Mouse (Mus musculus): ENCODE measurements at regions not wholly inside any gene's neighbourhood (a gene's known extent, or its start where the extent isn't known, plus 50 kb on each side); places are given as distances from the start of the nearest gene placed in this dataset.

DNA sequence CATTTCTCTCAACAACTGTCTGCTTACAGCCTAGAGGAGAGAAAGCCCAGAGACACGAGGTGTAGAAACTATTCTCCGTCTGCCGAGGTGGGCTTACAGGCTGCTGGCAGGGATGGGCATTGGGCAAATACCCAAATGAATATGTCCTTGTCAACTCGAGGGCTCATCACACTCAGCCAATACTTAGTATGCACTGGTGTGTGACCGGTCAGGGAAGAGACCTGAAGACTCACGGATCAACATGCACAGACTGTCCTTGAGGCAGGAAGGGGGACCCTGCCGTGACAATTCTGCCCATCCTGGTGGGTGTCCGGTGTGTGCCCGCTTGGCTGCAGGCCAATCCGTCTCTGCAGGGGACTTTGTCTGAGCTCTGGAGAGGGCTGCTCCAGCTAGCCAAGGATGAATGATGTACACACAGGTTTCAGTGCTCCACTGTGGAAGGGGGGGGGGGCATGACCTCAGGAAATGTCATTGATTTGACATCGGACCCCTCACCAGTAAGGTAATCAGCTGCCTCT is 168.7 kb downstream of the Vrk1 start:
- TF ChIP-seq ZC3H11A (IDR thresholded peaks at IDR 0.05; ENCODE audit: low read depth, low read length): no peak
- no peak for TF ChIP-seq MAFK (IDR thresholded peaks at IDR 0.05; ENCODE audit: borderline replicate concordance, low read depth, low read length)
- TF ChIP-seq MAZ (IDR thresholded peaks at IDR 0.05; ENCODE audit: low read depth, low read length): no peak
- Histone ChIP-seq H3K36me3 (ENCODE audit: control insufficient read depth in 1 of 2, insufficient read depth in 2 of 2, low read length in 2 of 2) (no peaks in the 10 kb centered on the region), H3K9me3 (replicated peaks; ENCODE audit: insufficient read depth, low read length) (no peaks in the 10 kb centered on the region), H3K79me2 (ENCODE audit: control insufficient read depth, insufficient read depth, low read length, poor library complexity) (no peaks in the 10 kb centered on the region), H3K9ac (ENCODE audit: control insufficient read depth, low read depth, low read length, poor library complexity, severe bottlenecking) (no peak overlapping the region), H3K4me1 (ENCODE audit: control insufficient read depth in 1 of 2, insufficient read depth in 2 of 2, low read length in 2 of 2) (no peaks in the 10 kb centered on the region), H3K27ac (ENCODE audit: control insufficient read depth, low read depth, low read length) (no peak overlapping the region), H3K27me3 (ENCODE audit: control insufficient read depth in 1 of 2, insufficient read depth in 2 of 2, low read length in 2 of 2) (no peaks in the 10 kb centered on the region), H3K4me3 (ENCODE audit: control insufficient read depth in 1 of 2, insufficient read depth in 1 of 2, low read depth in 2 of 2, low read length in 2 of 2) (no peak overlapping the region)
- no peak for DNase-seq (ENCODE audit: low read depth, low spot score)

DNA sequence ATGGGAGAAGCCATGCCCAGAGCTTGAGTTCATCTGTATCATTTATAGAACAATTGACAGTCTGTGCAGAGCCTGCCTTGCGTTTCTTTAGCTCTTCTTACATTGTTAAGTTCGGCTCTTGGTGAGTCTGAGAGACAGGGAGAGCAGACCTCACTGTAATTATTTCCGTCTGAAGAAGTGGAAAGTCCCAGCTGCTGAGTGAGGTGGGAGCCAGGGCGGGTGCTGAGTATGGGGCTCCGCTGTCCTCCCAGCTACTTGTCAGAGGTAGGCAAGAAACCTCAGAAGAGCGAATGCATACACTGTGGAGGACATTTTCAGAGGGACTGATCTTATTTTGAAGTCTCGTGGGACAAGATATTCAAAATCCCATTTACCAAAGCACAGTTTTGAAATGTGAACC is 172.9 kb downstream of the Vrk1 start:
- TF ChIP-seq POLR2AphosphoS5 (IDR thresholded peaks at IDR 0.05; ENCODE audit: borderline replicate concordance, low read depth, low read length) (no peak), MAZ (IDR thresholded peaks at IDR 0.05; ENCODE audit: low read depth, low read length) (no peak), HCFC1 (IDR thresholded peaks at IDR 0.05; ENCODE audit: low read depth, low read length) (no peak), TBP (IDR thresholded peaks at IDR 0.05; ENCODE audit: low read depth, low read length) (no peak), ZC3H11A (IDR thresholded peaks at IDR 0.05; ENCODE audit: low read depth, low read length) (no peak), ZNF384 (IDR thresholded peaks at IDR 0.05; ENCODE audit: low read depth, low read length) (no peak), MEF2A (IDR thresholded peaks at IDR 0.05; ENCODE audit: extremely low read depth, insufficient replicate concordance, low read depth, low read length, poor library complexity, severe bottlenecking) (no peak), KAT2A (conservative IDR thresholded peaks at IDR 0.05; ENCODE audit: low read depth, low read length) (no peak), GATA1 (IDR thresholded peaks at IDR 0.05; ENCODE audit: low read depth, low read length) (no peak), POLR2AphosphoS2 (IDR thresholded peaks at IDR 0.05; ENCODE audit: low read length) (no peak)
- H3K9me3 ChIP-seq (replicated peaks; ENCODE audit: insufficient read depth, low read length): no peaks in the 10 kb centered on the region

DNA sequence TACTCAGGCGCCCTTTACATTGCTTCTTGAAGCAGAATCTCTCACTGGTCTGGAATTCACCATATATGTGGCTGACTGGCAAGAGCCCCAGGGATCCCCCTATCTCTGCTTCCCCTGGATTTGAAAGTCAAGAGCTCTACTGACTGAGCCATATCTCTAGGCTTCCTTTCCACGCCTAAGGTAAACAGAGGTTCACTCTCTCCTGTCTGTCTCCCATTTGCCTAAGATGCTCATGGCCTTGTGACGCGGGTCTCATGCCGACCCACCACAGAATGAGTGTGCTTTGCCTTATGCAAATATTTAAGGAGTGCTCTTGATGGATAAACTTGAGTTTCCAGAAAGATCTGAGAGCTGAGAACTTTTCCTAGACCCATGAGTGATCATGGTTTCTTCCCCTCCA is 173.9 kb downstream of the Vrk1 start:
- no peak for DNase-seq (ENCODE audit: low read depth, low spot score)
- H3K4me3 ChIP-seq (ENCODE audit: control insufficient read depth in 1 of 2, insufficient read depth in 1 of 2, low read depth in 2 of 2, low read length in 2 of 2): no peak overlapping the region
- H3K79me2 ChIP-seq (ENCODE audit: control insufficient read depth, insufficient read depth, low read length, poor library complexity): no peaks in the 10 kb centered on the region
- H3K36me3 ChIP-seq (ENCODE audit: control insufficient read depth in 1 of 2, insufficient read depth in 2 of 2, low read length in 2 of 2): no peaks in the 10 kb centered on the region
- TF ChIP-seq RCOR1 (IDR thresholded peaks at IDR 0.05; ENCODE audit: low read depth, low read length): no peak
- TF ChIP-seq GATA1 (IDR thresholded peaks at IDR 0.05; ENCODE audit: low read depth, low read length): no peak
- TF ChIP-seq POLR2AphosphoS2 (IDR thresholded peaks at IDR 0.05; ENCODE audit: low read length): no peak
- no peak for TF ChIP-seq MXI1 (IDR thresholded peaks at IDR 0.05; ENCODE audit: low read depth, low read length)
- TF ChIP-seq EP300 (IDR thresholded peaks at IDR 0.05; ENCODE audit: low read depth in 1 of 2, low read length in 2 of 2): no peak
- TF ChIP-seq GABPA (IDR thresholded peaks at IDR 0.05; ENCODE audit: low read depth, low read length): no peak
- TF ChIP-seq ZNF384 (IDR thresholded peaks at IDR 0.05; ENCODE audit: low read depth, low read length): no peak
- TF ChIP-seq ELF1 (IDR thresholded peaks at IDR 0.05; ENCODE audit: low read depth, low read length): no peak
- no peak for TF ChIP-seq CHD1 (IDR thresholded peaks at IDR 0.05; ENCODE audit: low read depth, low read length)
- TF ChIP-seq CHD2 (IDR thresholded peaks at IDR 0.05; ENCODE audit: low read length): no peak
- no peak for TF ChIP-seq NELFE (IDR thresholded peaks at IDR 0.05; ENCODE audit: low read depth, low read length)
- no peak for TF ChIP-seq MEF2A (IDR thresholded peaks at IDR 0.05; ENCODE audit: extremely low read depth, insufficient replicate concordance, low read depth, low read length, poor library complexity, severe bottlenecking)
- TF ChIP-seq MAFK (IDR thresholded peaks at IDR 0.05; ENCODE audit: borderline replicate concordance, low read depth, low read length): no peak
- no peak for TF ChIP-seq TCF12 (IDR thresholded peaks at IDR 0.05; ENCODE audit: low read depth, low read length)
- TF ChIP-seq ZMIZ1 (IDR thresholded peaks at IDR 0.05; ENCODE audit: low read depth, low read length): no peak
- no peak for TF ChIP-seq MAZ (IDR thresholded peaks at IDR 0.05; ENCODE audit: low read depth, low read length)
- TF ChIP-seq ZC3H11A (IDR thresholded peaks at IDR 0.05; ENCODE audit: low read depth, low read length): no peak
- no peak for TF ChIP-seq CTCF (IDR thresholded peaks at IDR 0.05 in 2 of 3, conservative IDR thresholded peaks at IDR 0.05 in 1 of 3; ENCODE audit: control insufficient read depth in 1 of 3, insufficient read depth in 1 of 3, low read depth in 2 of 3, low read length in 3 of 3, poor library complexity in 1 of 3, severe bottlenecking in 1 of 3)
- no peak for TF ChIP-seq E2F4 (IDR thresholded peaks at IDR 0.05; ENCODE audit: borderline replicate concordance, low read depth, low read length)
- no peak for TF ChIP-seq RAD21 (IDR thresholded peaks at IDR 0.05; ENCODE audit: low read depth, low read length)
- no peak overlapping the region for H3K27ac ChIP-seq (ENCODE audit: control insufficient read depth, low read depth, low read length)
- no peaks in the 10 kb centered on the region for H3K27me3 ChIP-seq (ENCODE audit: control insufficient read depth in 1 of 2, insufficient read depth in 2 of 2, low read length in 2 of 2)
- no peak overlapping the region for H3K9ac ChIP-seq (ENCODE audit: control insufficient read depth, low read depth, low read length, poor library complexity, severe bottlenecking)
- no peaks in the 10 kb centered on the region for H3K9me3 ChIP-seq (replicated peaks; ENCODE audit: insufficient read depth, low read length)
- H3K4me1 ChIP-seq (ENCODE audit: control insufficient read depth in 1 of 2, insufficient read depth in 2 of 2, low read length in 2 of 2): no peaks in the 10 kb centered on the region

More for the DNA sequence above, 172.9 kb downstream of the Vrk1 start:
- Histone ChIP-seq H3K36me3 (ENCODE audit: control insufficient read depth in 1 of 2, insufficient read depth in 2 of 2, low read length in 2 of 2) (no peaks in the 10 kb centered on the region), H3K79me2 (ENCODE audit: control insufficient read depth, insufficient read depth, low read length, poor library complexity) (no peaks in the 10 kb centered on the region), H3K27ac (ENCODE audit: control insufficient read depth, low read depth, low read length) (no peak overlapping the region), H3K9ac (ENCODE audit: control insufficient read depth, low read depth, low read length, poor library complexity, severe bottlenecking) (no peak overlapping the region), H3K27me3 (ENCODE audit: control insufficient read depth in 1 of 2, insufficient read depth in 2 of 2, low read length in 2 of 2) (no peaks in the 10 kb centered on the region), H3K4me1 (ENCODE audit: control insufficient read depth in 1 of 2, insufficient read depth in 2 of 2, low read length in 2 of 2) (no peaks in the 10 kb centered on the region), H3K4me3 (ENCODE audit: control insufficient read depth in 1 of 2, insufficient read depth in 1 of 2, low read depth in 2 of 2, low read length in 2 of 2) (no peak overlapping the region)
- no peak for DNase-seq (ENCODE audit: low read depth, low spot score)
